Mouse (Mus musculus) left cerebral cortex, postnatal 10 days (tissue): ENCODE data around the gene Csf1. TPM values are rescaled to one million over a fixed set of nuclear protein-coding genes. Genes with fewer than 3 reads are reported as not detected.
A peak's percentile ranks its signal among the peaks of the same experiment; 100 is the strongest.

Source experiments
- DNase-seq, 2 experiments: peaks; one replicate each; pipeline ENCODE4 v3.0.0; 2021 to 2022; ENCODE audit warnings: low spot score in 2 of 2, mixed read lengths in 1 of 2; ENCODE audit errors: extremely low spot score in 1 of 2
- intact Hi-C: fragments of 180-260 bp; cut with DNase I; formaldehyde crosslinking; loops from one replicate; pipeline ENCODE4 v1.15.1; 2025
- total RNA-seq, 2 experiments: library from RNA; stranded (reverse); gene quantifications; 2 replicates each; pipeline ENCODE4 v1.2.3; 2021

Csf1 gene
- total RNA-seq, 2 experiments from 2014 or later, result 7.5 to 8.3 TPM

DNA sequence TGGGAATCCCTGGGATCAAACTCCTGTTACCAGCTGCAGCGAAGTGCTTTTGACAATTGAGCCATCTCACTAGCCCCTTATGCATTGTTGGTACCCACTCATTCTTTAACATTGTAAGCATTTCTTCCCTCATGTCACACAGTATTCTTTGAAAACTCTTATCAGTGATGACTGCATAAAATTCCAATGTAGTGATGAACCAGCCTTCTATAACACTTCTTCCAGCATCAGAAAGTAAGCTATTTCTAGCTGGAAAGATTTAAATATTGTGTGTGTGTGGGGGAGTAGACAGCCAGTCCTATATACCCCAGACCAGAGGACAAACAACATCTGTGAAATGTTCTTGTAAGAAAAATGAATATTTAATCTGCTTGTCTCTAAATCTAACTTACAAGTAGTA is 26.9 kb downstream of the Csf1 start:
- no peak for DNase-seq
- intact Hi-C loops, result no loop called here

GRCm38 (mm10) chr3:107730236-107730635 is 30.0 kb downstream of the Csf1 start:
- intact Hi-C loops, result no loop called here
- no peak for DNase-seq

GRCm38 (mm10) chr3:107728509-107728908 is 31.8 kb downstream of the Csf1 start:
- no peak for DNase-seq
- intact Hi-C loops, result no loop called here

- no peak for DNase-seq
- intact Hi-C loops, result no loop called here
These were observed 44.3 kb downstream of the Csf1 start for GRCm38 (mm10) chr3:107715971-107716370.

DNA sequence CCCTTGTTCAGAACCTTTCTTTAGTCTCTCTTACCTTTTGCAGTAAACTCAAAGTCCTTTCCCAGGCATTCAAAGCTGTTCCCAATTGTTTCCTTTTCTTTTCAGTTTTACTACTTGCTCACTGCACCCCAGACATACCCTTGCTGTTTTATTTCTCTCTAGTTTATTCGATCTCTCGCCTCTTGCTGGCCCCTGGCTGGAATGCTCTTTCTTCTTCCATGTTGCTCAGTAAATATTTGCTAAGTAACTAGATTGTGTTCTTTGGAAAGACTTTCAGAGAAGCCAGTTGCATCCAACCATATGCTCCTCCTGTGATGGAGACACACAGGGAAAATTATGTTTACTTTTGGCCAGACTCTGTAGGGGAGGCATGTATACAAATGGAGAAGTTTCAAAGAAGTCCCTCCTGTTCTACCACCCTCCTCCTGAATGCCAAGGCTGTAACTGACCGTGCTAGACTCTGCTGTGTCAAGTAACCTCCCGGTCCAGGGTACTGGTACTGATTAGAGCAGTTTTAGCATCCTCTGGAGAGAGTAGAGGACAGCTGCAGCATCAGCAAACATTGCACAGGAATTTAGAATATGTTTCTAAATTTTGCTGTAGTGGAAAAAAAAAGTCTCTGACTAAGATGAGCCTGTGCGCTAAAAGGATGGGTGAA is 45.9 kb downstream of the Csf1 start:
- intact Hi-C loops, result no loop called here
- DNase-seq, result no peak

DNA sequence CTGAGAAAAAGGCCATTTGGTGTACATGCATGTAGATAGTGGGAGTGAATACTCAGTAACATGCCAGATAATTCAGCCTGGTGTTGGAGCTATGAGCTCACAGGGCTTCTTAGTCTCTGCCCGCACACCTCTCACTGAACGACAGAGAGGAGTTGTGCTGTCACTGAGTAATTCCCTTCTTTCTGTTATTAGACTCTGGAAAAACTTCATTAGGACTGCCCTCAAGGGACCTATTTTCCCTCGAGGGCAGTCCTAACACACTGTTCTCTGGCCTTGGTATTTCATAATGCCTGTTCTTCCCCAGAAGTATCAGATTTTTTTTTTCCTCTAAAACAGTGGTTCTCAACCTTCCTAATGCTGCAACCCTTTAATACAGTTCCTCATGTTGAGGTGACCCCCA is 48.2 kb downstream of the Csf1 start:
- intact Hi-C loops, result no loop called here
- DNase-seq, result no peak

DNA sequence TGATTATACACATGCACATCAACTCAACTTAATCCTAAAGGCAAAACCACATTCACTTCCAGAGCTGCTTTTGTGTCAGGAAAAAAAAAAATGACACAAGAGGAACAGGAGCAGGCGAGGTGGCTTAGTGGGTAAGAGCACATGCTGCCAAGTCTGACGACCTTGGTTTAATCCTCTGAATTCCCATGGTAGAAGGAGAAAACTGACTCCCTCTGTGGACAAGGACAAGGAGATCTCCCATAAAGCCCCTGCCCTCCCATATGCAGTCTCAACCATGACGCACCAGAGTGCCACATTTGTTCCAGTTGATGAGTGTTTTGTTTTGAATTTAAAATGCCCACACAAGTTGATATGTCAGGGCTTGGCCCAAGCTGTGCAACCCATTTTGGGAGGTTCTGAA is 51.1 kb downstream of the Csf1 start:
- intact Hi-C loops, result loop anchor here (10.0 kb wide), 1 partner anchor 336 kb away; the partner anchor contains the start of gene Gstm4
- no peak for DNase-seq

DNA sequence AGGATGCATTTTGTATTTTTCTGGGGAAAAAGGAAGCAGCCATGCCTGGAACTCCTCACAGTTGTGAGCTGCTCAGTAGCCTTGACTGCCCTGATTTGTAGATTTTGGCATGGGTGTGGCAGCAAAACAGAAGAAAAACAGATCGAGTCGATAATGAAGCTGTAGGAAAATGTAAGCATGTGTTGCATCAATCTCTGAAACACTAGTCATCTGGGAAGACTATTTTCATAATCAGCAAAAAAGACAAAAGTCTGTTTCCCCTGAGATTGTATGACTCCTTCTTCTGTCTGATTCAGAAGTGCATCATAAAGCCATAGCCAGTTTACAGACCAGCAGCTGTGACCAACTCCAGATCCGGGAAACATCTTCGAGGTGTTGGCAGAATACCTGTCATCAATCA is 53.0 kb downstream of the Csf1 start:
- no peak for DNase-seq
- intact Hi-C loops, result loop anchor here (10.0 kb wide), 1 partner anchor 338 kb away; the partner anchor contains the start of gene Gstm4

GRCm38 (mm10) chr3:107706164-107706563 is 54.1 kb downstream of the Csf1 start:
- no peak for DNase-seq
- intact Hi-C loops, result loop anchor here (10.0 kb wide), 1 partner anchor 339 kb away; the partner anchor contains the start of gene Gstm4

GRCm38 (mm10) chr3:107704371-107704705 is 55.9 kb downstream of the Csf1 start:
- no peak for DNase-seq
- intact Hi-C loops, result loop anchor here (5.0 to 10.0 kb wide), 2 partner anchors 33 to 340 kb away; partner anchors contain the start of gene Gstm4

- intact Hi-C loops, result loop anchor here (5.0 to 10.0 kb wide), 2 partner anchors 33 to 341 kb away; partner anchors contain the start of gene Gstm4
- DNase-seq, result no peak
These were observed 56.4 kb downstream of the Csf1 start for GRCm38 (mm10) chr3:107703675-107704370.

DNA sequence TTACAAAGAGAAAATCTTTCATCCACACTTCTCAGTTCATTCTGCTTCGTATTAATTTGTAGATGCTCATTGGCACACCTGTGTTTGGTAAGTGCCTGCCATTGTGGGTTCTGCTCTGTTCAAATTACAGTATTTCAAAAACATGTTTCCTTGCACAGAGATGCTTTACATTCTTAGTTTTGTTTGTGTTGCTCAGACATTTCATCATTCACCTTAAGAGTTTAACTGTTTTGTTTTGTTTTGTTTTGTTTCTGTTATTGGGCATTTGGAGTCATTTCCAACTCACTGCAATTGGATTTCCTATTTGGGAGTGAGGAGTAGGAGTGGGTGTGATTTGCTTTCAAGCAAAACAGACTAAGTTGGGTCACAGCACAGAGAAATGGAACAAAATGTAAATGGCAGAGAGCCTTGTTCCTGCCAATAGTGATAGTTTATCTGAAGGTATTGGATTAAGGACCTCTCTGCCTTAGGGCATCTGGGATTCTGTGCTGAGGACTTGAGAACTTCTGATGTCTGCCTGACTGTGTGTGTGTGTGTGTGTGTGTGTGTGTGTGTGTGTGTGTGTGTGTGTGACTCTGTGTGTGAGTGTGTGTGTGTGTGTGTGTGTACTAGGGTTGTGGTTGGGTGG is 58.4 kb downstream of the Csf1 start:
- intact Hi-C loops, result loop anchor here (5.0 to 10.0 kb wide), 2 partner anchors 35 to 343 kb away; partner anchors contain the start of gene Gstm4
- DNase-seq, result no peak

GRCm38 (mm10) chr3:107700625-107701024 is 59.6 kb downstream of the Csf1 start:
- intact Hi-C loops, result loop anchor here (5.0 to 10.0 kb wide), 2 partner anchors 37 to 344 kb away; partner anchors contain the start of gene Gstm4
- no peak for DNase-seq

DNA sequence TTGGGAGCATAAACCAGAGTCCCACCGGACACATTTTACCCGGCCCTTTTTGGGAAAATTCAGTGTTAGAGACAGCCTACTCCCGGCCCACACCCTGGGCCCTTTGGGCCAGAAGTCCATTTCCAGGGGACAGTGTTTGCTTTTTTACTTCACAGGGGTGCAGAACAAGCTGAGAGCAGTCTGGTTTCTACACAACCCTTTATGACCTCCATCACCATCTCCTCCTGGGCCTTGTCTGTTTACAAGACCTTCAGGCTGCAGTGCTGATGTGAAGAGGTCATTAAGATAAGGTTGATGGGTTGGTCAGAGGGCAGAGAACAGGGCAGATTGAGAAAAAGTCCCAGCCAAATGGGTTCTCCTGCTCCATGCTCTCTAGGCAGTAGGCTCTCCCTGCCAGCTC is 63.4 kb downstream of the Csf1 start:
- intact Hi-C loops, result loop anchor here (1.0 to 5.0 kb wide), 4 partner anchors 60 to 365 kb away; no protein-coding TSS in a partner anchor
- no peak for DNase-seq

DNA sequence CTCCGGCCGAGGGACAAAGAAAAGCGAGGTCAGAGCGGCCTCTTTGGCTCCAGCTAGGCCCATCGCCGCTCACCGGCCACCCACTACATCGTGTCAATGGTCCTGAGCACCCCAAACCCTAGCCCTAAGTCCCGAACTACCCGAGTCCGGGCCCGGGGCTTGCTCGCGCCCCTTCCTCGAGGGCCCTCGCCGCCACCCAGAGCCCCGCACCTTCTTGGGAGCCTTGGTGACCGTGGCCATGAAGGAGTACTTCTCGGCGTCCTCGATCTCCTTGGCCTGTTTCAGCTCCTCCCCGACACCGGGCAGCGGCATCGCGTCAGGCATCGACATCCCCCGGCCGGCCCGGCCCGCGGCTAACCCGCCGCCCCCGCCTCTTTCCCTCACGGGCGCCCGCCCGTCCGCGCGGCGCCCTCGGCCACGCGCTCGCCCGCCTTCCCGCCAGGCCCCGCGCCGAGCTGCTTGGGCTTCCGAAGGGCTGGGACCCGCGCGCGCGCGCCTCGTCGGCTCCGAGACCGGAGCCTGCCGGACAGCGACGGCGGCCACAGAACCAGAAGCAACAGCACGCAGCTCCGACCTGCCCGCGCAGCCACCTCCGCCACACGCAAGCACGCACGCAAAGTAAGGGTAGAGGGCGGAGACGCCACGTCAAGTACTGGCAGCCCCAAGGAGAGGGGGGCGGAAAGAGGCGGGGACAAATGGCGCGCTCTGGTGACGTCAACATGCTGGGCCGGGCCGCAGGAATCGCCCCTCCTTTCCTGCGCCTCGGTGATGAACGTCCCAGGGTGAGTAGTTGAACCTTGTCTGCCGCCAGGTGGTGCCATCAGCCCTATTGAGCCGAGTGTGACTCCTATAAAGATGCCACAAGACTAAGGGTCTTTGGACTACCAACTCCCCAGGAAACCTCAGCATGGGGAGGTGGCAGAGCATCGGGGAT is 64.1 kb downstream of the Csf1 start, which contains the start of gene Ahcyl1:
Ahcyl1 (minus strand) TSS at position 613 of the 934 bp plus-strand sequence.
- DNase-seq, result peak; percentile 99
- intact Hi-C loops, result loop anchor here (1.0 to 5.0 kb wide), 4 partner anchors 61 to 366 kb away; no protein-coding TSS in a partner anchor

DNA sequence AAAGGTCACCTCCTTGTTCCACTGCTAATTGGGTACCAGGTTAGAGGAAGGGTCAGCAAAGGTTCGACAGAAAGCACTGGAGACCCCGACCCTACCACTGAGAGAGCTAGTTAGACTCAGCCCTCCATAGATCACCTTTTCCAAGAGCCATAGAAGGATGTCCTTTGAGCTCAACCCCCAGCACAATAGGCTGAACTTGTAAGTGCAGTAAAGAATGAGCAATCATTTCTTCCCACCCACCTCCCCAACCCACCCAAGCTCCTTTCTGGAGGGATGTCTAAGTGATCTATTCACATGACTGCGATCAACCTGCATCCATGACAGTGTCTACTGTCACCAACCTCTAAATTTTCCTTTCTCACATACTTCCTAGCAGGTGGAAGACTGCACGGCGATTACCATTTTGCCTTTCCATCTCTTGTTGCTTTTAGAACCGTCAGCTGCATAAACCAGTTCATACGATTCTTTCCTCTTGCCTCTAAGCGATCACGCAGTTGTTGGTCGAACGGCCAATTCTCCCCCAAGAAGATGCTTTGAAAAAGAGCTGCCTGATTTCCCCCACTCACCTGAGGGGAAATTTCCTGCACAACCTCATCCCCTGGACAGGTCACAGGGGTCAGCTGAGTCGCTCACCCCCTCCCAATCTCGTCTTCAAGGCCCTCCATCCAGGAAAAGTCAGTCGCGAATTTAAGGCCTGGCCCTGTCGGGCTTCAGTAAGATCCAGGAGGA is 64.9 kb downstream of the Csf1 start:
- intact Hi-C loops, result loop anchor here (5.0 kb wide), 3 partner anchors 62 to 367 kb away; no protein-coding TSS in a partner anchor
- no peak for DNase-seq

DNA sequence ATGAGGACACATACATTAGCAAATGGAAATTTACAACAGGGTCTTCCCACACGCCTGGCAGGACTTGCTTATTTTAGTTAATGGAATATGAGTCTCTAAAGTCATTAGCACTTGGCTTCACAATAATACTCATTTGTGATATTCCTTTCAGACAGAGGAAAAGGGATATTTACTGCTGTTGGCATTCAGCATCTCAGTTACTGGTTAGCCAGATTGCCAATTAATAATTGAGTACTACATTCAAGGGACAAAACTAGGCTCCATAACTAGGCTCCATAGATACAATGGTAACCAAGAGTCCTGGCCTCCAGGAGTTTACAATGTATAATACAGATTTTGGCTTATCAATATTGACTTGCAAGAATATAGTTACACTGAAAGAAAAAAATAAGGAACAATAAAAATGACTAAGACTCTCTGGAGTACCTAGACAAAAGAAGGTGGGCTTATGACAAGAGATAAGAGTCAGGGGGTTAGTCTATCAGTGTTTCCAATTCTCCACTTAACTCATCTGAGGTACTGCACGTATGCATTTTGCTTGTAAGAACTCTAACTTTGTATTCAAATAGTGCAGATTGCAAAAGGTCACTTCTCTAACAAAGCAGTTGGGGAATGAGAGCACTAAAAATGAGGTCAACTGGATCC is 65.9 kb downstream of the Csf1 start:
- DNase-seq, result no peak
- intact Hi-C loops, result no loop called here
